Mouse (Mus musculus) urinary bladder, postnatal 36 days (tissue): Measurements from ENCODE around the gene Zfp277.

Experiments
- DNase-seq, 2 experiments: peaks; one replicate each; pipeline ENCODE4 v3.0.0; 2022; ENCODE audit warnings: low spot score in 2 of 2, mixed read lengths in 1 of 2

The Zfp277 gene

GRCm38 (mm10) chr12:40445648-40446449, at the start of gene Zfp277, which contains the start of gene Dock4:
Gene Zfp277 (minus strand): TSS chr12:40445902.
Gene Dock4 (plus strand): TSS chr12:40445952.
- DNase-seq, result peak; percentile 98 to 99

- DNase-seq, result no peak
Measured at GRCm38 (mm10) chr12:40486047-40486837, 40.5 kb upstream of the Zfp277 start.

- DNase-seq, result no peak
Measured at GRCm38 (mm10) chr12:40485210-40485609, 39.5 kb upstream of the Zfp277 start.

GRCm38 (mm10) chr12:40484224-40484623, 38.5 kb upstream of the Zfp277 start:
- DNase-seq, result no peak

GRCm38 (mm10) chr12:40477621-40478452, 32.1 kb upstream of the Zfp277 start:
- no peak for DNase-seq

GRCm38 (mm10) chr12:40473709-40474108, 28.0 kb upstream of the Zfp277 start:
- DNase-seq, result no peak

GRCm38 (mm10) chr12:40471649-40472399, 26.1 kb upstream of the Zfp277 start:
- DNase-seq, result no peak

GRCm38 (mm10) chr12:40469009-40469408, 23.3 kb upstream of the Zfp277 start:
- no peak for DNase-seq

- DNase-seq, result no peak
Measured at GRCm38 (mm10) chr12:40468235-40468634, 22.5 kb upstream of the Zfp277 start.

GRCm38 (mm10) chr12:40464282-40464681, 18.6 kb upstream of the Zfp277 start:
- DNase-seq, result no peak

- DNase-seq, result no peak
Measured at GRCm38 (mm10) chr12:40463828-40464227, 18.1 kb upstream of the Zfp277 start.

GRCm38 (mm10) chr12:40462693-40463235, 17.1 kb upstream of the Zfp277 start:
- DNase-seq, result no peak

GRCm38 (mm10) chr12:40459673-40460265, 14.1 kb upstream of the Zfp277 start:
- no peak for DNase-seq

GRCm38 (mm10) chr12:40458977-40459376, 13.3 kb upstream of the Zfp277 start:
- peak in 1 of 2 experiments; percentile 21 for DNase-seq

GRCm38 (mm10) chr12:40456517-40456916, 10.8 kb upstream of the Zfp277 start:
- no peak for DNase-seq

- no peak for DNase-seq
Measured at GRCm38 (mm10) chr12:40449119-40449795, 3.6 kb upstream of the Zfp277 start.

GRCm38 (mm10) chr12:40447561-40448355, 2.1 kb upstream of the Zfp277 start:
- no peak for DNase-seq

- peak; percentile 24 to 30 for DNase-seq
Measured at GRCm38 (mm10) chr12:40446450-40447381, 1.0 kb upstream of the Zfp277 start.
